Mouse (Mus musculus) layer of hippocampus, adult 2 months (tissue): Measurements from ENCODE around the gene Aimp1. TPM values are rescaled to one million over a fixed set of nuclear protein-coding genes. Genes with fewer than 3 reads are reported as not detected.
A peak's percentile ranks its signal among the peaks of the same experiment; 100 is the strongest.

Experiments used
- DNase-seq, 2 experiments: peaks; one replicate each; pipeline ENCODE4 v3.0.0; 2022; ENCODE audit warnings: low spot score in 2 of 2
- H3K27ac ChIP-seq: fragments of 200-600 bp; 2 replicates; pipeline ENCODE4 v1.8.1; 2022
- H3K4me3 ChIP-seq: fragments of 200-600 bp; 2 replicates; pipeline ENCODE4 v1.8.1; 2022; ENCODE audit warnings: mild to moderate bottlenecking
- CTCF ChIP-seq: fragments of 200-600 bp; conservative IDR thresholded peaks from 2 replicates; pipeline ENCODE4 v1.8.1; 2022; ENCODE audit warnings: antibody characterized with exemption, mild to moderate bottlenecking, moderate library complexity
- long read RNA-seq, 2 experiments: library from polyadenylated mRNA; stranded (forward); transcript quantifications; one replicate each; pipeline ENCODE4 v2.0.0; 2021; ENCODE audit warnings: borderline mapping rate in 2 of 2
- total RNA-seq, 2 experiments: library from RNA; stranded (reverse); gene quantifications; 2 replicates each; pipeline ENCODE4 v1.2.3; 2021

Aimp1 gene
- total RNA-seq, result 10 to 100 TPM; 62.7 to 63.1 TPM
- long read RNA-seq, experiment 1, transcript Aimp1-201 (7 exons, 1,126 nt), result major isoform, 27 of 30 reads
- long read RNA-seq, experiment 1, partial matches to known transcripts, result 1 of 30 reads
- long read RNA-seq, experiment 1, other reads (novel, unspliced or antisense), result 2 of 30 reads
- long read RNA-seq, experiment 2, transcript Aimp1-201 (7 exons, 1,126 nt), result major isoform, 35 of 38 reads
- long read RNA-seq, experiment 2, partial matches to known transcripts, result 2 of 38 reads
- long read RNA-seq, experiment 2, other reads (novel, unspliced or antisense), result 1 of 38 reads

- no peak for DNase-seq
- peak within 1 kb of the TSS; percentile 77 for H3K4me3 ChIP-seq
- H3K27ac ChIP-seq, result peak within 1 kb of the TSS; percentile 100
- no peak for TF ChIP-seq CTCF
Observed at GRCm38 (mm10) chr3:132684231-132684928, at the start of gene Aimp1. Gene Aimp1, minus strand, starts transcription at chr3:132684370.

GRCm38 (mm10) chr3:132724326-132724725, 40.2 kb upstream of the Aimp1 start:
- Histone ChIP-seq H3K4me3 (no peak overlapping the region), H3K27ac (0 out of 2 replicates have a peak overlapping the region, but pooled peaks have one; percentile 15)
- peak in 1 of 2 experiments; percentile 40 for DNase-seq
- TF ChIP-seq CTCF, result no peak

- H3K27ac ChIP-seq, result no peak overlapping the region
- no peak overlapping the region for H3K4me3 ChIP-seq
- TF ChIP-seq CTCF, result no peak
- no peak for DNase-seq
Observed at GRCm38 (mm10) chr3:132717316-132717715, 33.1 kb upstream of the Aimp1 start.

DNA sequence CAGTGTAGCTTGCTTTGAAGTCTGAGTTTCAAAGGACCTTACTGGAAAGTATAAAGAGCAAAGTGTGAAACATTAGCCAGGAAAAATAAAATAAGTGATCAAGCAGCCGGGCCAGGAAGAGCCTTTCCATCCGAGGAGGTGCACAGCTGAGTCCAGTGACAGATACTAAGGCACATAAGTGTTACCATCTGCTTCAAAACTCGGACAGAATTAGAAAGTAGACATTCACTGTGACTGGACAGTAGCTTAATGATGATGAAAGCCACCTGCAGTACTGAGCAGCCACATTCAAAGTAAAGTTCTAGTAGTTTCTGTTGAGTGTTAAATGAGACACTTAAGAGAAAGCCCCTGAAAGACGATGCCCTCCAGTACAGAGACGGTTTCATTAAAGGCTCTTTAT, 29.7 kb upstream of the Aimp1 start:
- DNase-seq, result no peak
- TF ChIP-seq CTCF, result no peak
- Histone ChIP-seq H3K27ac (no peak overlapping the region), H3K4me3 (no peak overlapping the region)

- no peak for DNase-seq
- H3K27ac ChIP-seq, result no peak overlapping the region
- no peak overlapping the region for H3K4me3 ChIP-seq
- peak; percentile 14; the same call in 1 of the 2 replicates for TF ChIP-seq CTCF
Observed at GRCm38 (mm10) chr3:132706977-132707376, 22.8 kb upstream of the Aimp1 start.

GRCm38 (mm10) chr3:132704216-132704615, 20.0 kb upstream of the Aimp1 start:
- H3K4me3 ChIP-seq, result no peak overlapping the region
- no peak for TF ChIP-seq CTCF
- DNase-seq, result no peak
- H3K27ac ChIP-seq, result no peak overlapping the region

DNA sequence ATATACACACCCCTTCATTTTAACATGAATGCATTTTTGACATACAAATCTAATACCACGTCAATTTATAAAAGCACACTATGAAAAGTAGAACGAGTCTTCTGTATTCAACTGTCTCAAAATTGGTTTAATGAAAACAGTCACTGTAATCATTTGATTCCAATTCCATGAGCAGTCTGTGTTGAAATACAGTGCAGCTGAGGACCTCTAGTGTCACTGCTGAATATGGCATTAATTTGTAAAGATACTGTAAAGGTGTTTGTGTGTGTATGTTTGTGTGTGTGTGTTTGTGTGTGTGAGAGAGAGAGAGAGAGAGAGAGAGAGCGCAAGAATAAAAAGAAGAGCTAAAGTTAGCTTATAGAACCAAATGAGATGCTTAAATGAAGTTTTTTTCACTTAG, 17.2 kb upstream of the Aimp1 start:
- Histone ChIP-seq H3K4me3 (no peak overlapping the region), H3K27ac (no peak overlapping the region)
- no peak for DNase-seq
- peak; percentile 78 for TF ChIP-seq CTCF

GRCm38 (mm10) chr3:132683447-132684230, 531 bp downstream of the Aimp1 start, which contains the start of gene Tbck:
Gene Tbck, plus strand, starts transcription at chr3:132684144.
- peak; percentile 90 to 95 for DNase-seq
- Histone ChIP-seq H3K27ac (peak within 1 kb of the TSS; percentile 100), H3K4me3 (peak within 1 kb of the TSS; percentile 77)
- TF ChIP-seq CTCF, result no peak

GRCm38 (mm10) chr3:132677494-132677893, 6.7 kb downstream of the Aimp1 start:
- Histone ChIP-seq H3K27ac (peak overlapping the region; percentile 12; the same call in 1 of the 2 replicates), H3K4me3 (no peak overlapping the region)
- no peak for TF ChIP-seq CTCF
- no peak for DNase-seq

DNA sequence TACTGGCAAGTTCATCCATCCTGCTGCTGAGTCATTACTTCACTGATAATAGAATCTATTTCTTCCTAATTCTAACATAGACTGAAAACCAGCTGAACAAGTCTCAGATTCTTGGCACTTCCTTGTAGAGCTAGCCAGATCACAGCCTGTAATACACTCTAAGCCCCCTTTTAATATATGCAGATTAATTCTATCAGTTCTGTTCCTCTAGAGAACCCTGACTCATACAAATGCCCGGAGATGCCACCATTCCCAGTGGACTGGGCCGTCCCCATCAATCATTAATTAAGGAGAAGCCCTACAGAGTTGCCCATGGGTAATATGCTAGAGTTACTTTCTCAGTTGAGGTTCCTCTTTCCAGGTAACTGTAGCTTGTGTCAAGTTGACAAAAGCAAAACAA, 28.2 kb downstream of the Aimp1 start:
- no peak for TF ChIP-seq CTCF
- Histone ChIP-seq H3K4me3 (no peak overlapping the region), H3K27ac (no peak overlapping the region)
- DNase-seq, result no peak

DNA sequence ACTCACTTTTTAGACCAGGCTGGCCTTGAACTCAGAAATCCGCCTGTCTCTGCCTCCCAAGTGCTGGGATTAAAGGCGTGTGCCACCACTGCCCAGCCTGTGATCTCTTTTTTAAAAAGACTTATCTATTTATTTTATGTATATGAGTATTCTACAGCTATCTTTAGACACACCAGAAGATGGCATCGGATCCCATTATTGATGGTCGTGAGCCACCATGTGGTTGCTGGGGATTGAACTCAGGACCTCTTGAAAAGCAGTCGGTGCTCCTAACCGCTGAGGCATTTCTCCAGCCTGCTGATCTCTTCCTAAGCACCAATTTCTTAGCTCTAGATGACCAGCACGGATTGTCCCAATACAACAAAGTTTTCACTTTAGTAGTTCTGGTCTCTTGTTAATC, 30.2 kb downstream of the Aimp1 start:
- no peak overlapping the region for H3K27ac ChIP-seq
- no peak overlapping the region for H3K4me3 ChIP-seq
- DNase-seq, result no peak
- TF ChIP-seq CTCF, result no peak

DNA sequence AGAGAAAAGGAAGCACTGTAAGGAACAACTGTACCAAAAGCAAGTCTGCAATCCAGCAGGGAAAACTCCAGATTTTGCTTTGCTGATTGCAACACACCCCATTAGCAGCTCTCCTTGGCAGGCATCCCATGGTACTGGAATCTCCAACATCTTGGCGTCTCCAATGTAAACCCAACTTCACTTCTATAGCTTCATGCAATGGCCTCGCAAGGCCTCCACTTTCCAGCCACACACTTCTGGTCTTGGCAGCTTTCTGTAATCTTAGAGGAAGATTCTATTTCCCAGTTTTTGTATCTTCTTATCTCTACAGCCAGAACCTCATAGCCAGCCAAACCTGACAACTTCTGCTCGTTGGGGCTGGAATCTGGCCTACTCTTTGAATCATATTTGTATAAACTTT, 32.4 kb downstream of the Aimp1 start:
- Histone ChIP-seq H3K27ac (no peak overlapping the region), H3K4me3 (no peak overlapping the region)
- DNase-seq, result peak in 1 of 2 experiments; percentile 8
- TF ChIP-seq CTCF, result no peak

DNA sequence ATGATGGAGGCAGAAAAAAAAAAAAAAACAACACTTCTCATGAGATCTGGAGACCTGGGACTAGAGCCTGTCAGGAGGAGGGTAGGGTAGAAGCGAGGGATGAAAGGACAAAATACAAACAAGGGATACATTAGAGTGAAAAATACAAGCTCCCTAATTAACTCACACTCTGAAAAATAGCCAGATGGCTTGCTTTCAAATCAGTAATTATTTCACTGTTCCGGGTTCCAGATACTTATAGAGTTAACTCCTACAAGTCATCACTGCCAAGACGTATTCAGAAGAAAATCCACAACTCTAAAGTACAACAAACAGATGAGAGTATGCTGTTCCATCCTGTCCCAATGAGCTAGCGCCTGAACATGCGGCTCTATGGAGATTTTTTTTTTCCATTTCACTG, 34.0 kb downstream of the Aimp1 start:
- no peak for DNase-seq
- TF ChIP-seq CTCF, result no peak

More for the DNA sequence above, 34.0 kb downstream of the Aimp1 start:
- H3K4me3 ChIP-seq, result no peak overlapping the region
- H3K27ac ChIP-seq, result no peak overlapping the region
